In the genomic region with DNA sequence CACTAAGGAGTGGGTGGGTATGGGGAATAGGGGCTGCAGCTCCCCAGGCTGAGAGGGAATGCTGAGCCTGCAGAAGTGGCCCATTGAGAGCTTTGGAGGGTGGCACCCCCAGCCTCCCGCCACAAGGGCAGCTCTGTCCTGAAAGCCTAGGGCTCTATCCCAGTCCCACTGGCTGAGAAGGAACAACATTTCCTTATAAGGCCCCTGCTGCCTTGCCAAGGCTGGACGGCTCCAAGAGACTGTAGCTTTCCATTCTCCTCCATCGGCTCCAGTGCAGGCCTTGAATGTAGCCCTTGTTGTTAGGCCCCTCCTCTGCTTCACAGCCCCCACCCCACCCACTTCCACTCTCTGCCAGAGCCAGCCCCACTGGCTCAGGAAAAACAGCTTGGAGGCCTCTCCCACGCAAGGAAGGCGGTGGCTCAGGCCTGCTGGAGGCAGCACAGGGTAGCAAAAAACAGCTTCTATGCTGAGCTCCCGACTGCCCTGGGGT, we compare ENCODE assay signal across 8 mouse cellular contexts.
DNase-seq lines count a peak whose midpoint lies in the region; ATAC-seq and TF ChIP-seq lines count a peak whose summit lies in the region.

No protein-coding gene starts in this region.

- no peak overlapping the region for H3K4me2 ChIP-seq in midbrain, embryonic 12.5 days (replicated peaks)
- H3K4me2 ChIP-seq in stomach, embryonic 16.5 days (ENCODE audit: low read depth, low read length), result no peak overlapping the region

- no peaks in the 10 kb centered on the region for H3K36me3 ChIP-seq in kidney, adult 2 months (ENCODE audit: control insufficient read depth, insufficient read depth, low read length)
- H3K36me3 ChIP-seq in midbrain, embryonic 12.5 days, result no peaks in the 10 kb centered on the region
- no peaks in the 10 kb centered on the region for H3K36me3 ChIP-seq in stomach, embryonic 16.5 days (ENCODE audit: control insufficient read depth, insufficient read depth, low read length)

- no peak for TF ChIP-seq POLR2A in kidney, adult 2 months (IDR thresholded peaks at IDR 0.05; ENCODE audit: low read depth, low read length)

- no peak overlapping the region for H3K4me3 ChIP-seq in kidney, adult 2 months (ENCODE audit: insufficient read depth, low read depth, low read length)
- H3K4me3 ChIP-seq in midbrain, embryonic 12.5 days, result no peak overlapping the region
- H3K4me3 ChIP-seq in stomach, embryonic 16.5 days (replicated peaks; ENCODE audit: low read length), result no peak overlapping the region

- no peaks in the 10 kb centered on the region for H3K9me3 ChIP-seq in midbrain, embryonic 12.5 days
- no peaks in the 10 kb centered on the region for H3K9me3 ChIP-seq in stomach, embryonic 16.5 days (replicated peaks; ENCODE audit: control insufficient read depth, low read length)

- intact Hi-C loops in left cerebral cortex, postnatal 25 days (cut with DNase I), result loop anchor here (1.0 to 5.0 kb wide), 4 partner anchors 110 to 777 kb away; a partner anchor contains a TSS

- H3K27ac ChIP-seq in kidney, adult 2 months (ENCODE audit: insufficient read depth, low read depth, low read length), result 0 out of 2 replicates have a peak overlapping the region, but pooled peaks have one; percentile 47
- H3K27ac ChIP-seq in midbrain, embryonic 12.5 days (replicated peaks), result no peak overlapping the region
- peak overlapping the region; percentile 55 for H3K27ac ChIP-seq in stomach, embryonic 16.5 days (ENCODE audit: low read length)

- peak; percentile 63 for ATAC-seq in midbrain, embryonic 12.5 days (ENCODE audit: low FRiP score, low read depth)
- ATAC-seq in stomach, embryonic 16.5 days (ENCODE audit: insufficient read depth, low FRiP score), result peak; percentile 94
- ATAC-seq in CD4-positive, CD25-positive, alpha-beta regulatory T cell, adult 4 months, result no peak

- no peak overlapping the region for H3K9ac ChIP-seq in midbrain, embryonic 12.5 days (replicated peaks)
- H3K9ac ChIP-seq in stomach, embryonic 16.5 days (ENCODE audit: low read length), result peak overlapping the region; percentile 44; the same call in 1 of the 2 replicates

- H3K4me1 ChIP-seq in kidney, adult 2 months (ENCODE audit: control insufficient read depth, insufficient read depth, low read length), result no peaks in the 10 kb centered on the region
- H3K4me1 ChIP-seq in midbrain, embryonic 12.5 days, result no peaks in the 10 kb centered on the region
- H3K4me1 ChIP-seq in stomach, embryonic 16.5 days (ENCODE audit: control insufficient read depth, insufficient read depth, low read length), result peaks cover 10% of the 10 kb centered on the region

- peak; percentile 67 for DNase-seq in brain, embryonic 18.5 days (ENCODE audit: low read depth, low spot score)
- DNase-seq in fat pad, adult 2 months (ENCODE audit: extremely low read depth, low read depth, low spot score), result peak; percentile 45
- DNase-seq in heart, adult 8-10 months (ENCODE audit: low spot score), result peak; percentile 87
- DNase-seq in kidney, adult 2 months, result peak; percentile 80
- DNase-seq in left cerebral cortex, postnatal 25 days (ENCODE audit: low spot score in 2 of 2), result peak; percentile 77 to 92

- H3K27me3 ChIP-seq in kidney, adult 2 months (replicated peaks; ENCODE audit: control insufficient read depth, insufficient read depth, low read length), result no peaks in the 10 kb centered on the region
- no peaks in the 10 kb centered on the region for H3K27me3 ChIP-seq in midbrain, embryonic 12.5 days
- no peaks in the 10 kb centered on the region for H3K27me3 ChIP-seq in stomach, embryonic 16.5 days (ENCODE audit: control insufficient read depth, insufficient read depth, low read length)

- peak; percentile 54 for TF ChIP-seq CTCF in kidney, adult 2 months (conservative IDR thresholded peaks at IDR 0.05; ENCODE audit: insufficient read depth, insufficient read length, low read depth, low read length)

- WGBS in kidney, adult 2 months, result 31% methylated on average over 6 of the region's 6 CpGs
- WGBS in midbrain, embryonic 12.5 days, result 35% methylated on average over 6 of the region's 6 CpGs
- WGBS in stomach, embryonic 16.5 days, result 12% methylated on average over 6 of the region's 6 CpGs
